Mouse (Mus musculus): ENCODE results near the gene Itk. TPM values are rescaled to one million over a fixed set of nuclear protein-coding genes. Genes with fewer than 3 reads are reported as not detected.

Gene Itk
- polyA plus RNA-seq, 1 experiment, result not detected

- no peak overlapping the region for H3K4me3 ChIP-seq (ENCODE audit: insufficient read depth, low read depth, low read length)
- H3K27ac ChIP-seq (replicated peaks; ENCODE audit: low read depth, low read length), result no peak overlapping the region
- no peaks in the 10 kb centered on the region for H3K4me1 ChIP-seq (ENCODE audit: control insufficient read depth, insufficient read depth, insufficient read length, low read length)
Observed at GRCm38 (mm10) chr11:46294390-46294789, 94.9 kb downstream of the Itk start.

DNA sequence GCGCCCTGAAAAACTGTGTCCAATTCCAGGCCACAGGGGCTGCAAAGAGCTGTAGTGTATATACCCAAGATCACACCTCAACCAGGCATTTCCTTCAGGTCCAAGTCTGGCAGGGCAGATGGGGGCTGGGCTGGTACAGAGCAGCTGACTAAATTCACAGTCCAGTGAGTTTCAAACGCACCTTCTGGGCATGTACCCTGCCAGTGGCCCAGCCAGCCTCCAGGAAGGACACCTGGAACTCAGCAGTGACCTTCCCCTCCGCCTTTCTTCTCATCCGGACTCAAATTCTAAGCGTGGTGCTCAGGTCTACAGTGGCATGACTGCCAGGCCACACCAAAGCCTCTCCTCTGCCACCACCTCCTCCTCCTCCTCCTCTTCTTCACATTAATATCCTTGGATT, 95.8 kb downstream of the Itk start:
- Histone ChIP-seq H3K27ac (replicated peaks; ENCODE audit: low read depth, low read length) (no peak overlapping the region), H3K4me3 (ENCODE audit: insufficient read depth, low read depth, low read length) (no peak overlapping the region), H3K4me1 (ENCODE audit: control insufficient read depth, insufficient read depth, insufficient read length, low read length) (no peaks in the 10 kb centered on the region)

- no peaks in the 10 kb centered on the region for H3K4me1 ChIP-seq (ENCODE audit: control insufficient read depth, insufficient read depth, insufficient read length, low read length)
- H3K27ac ChIP-seq (replicated peaks; ENCODE audit: low read depth, low read length), result no peak overlapping the region
- no peak overlapping the region for H3K4me3 ChIP-seq (ENCODE audit: insufficient read depth, low read depth, low read length)
Observed at GRCm38 (mm10) chr11:46290988-46291405, 98.3 kb downstream of the Itk start.

- H3K4me3 ChIP-seq (ENCODE audit: insufficient read depth, low read depth, low read length), result no peak overlapping the region
- H3K4me1 ChIP-seq (ENCODE audit: control insufficient read depth, insufficient read depth, insufficient read length, low read length), result no peaks in the 10 kb centered on the region
- no peak overlapping the region for H3K27ac ChIP-seq (replicated peaks; ENCODE audit: low read depth, low read length)
Observed at GRCm38 (mm10) chr11:46289561-46289960, 99.8 kb downstream of the Itk start.

- Histone ChIP-seq H3K27ac (replicated peaks; ENCODE audit: low read depth, low read length) (no peak overlapping the region), H3K4me1 (ENCODE audit: control insufficient read depth, insufficient read depth, insufficient read length, low read length) (no peaks in the 10 kb centered on the region), H3K4me3 (ENCODE audit: insufficient read depth, low read depth, low read length) (no peak overlapping the region)
Observed at GRCm38 (mm10) chr11:46289022-46289421, 100.3 kb downstream of the Itk start.

- Histone ChIP-seq H3K4me3 (ENCODE audit: insufficient read depth, low read depth, low read length) (no peak overlapping the region), H3K4me1 (ENCODE audit: control insufficient read depth, insufficient read depth, insufficient read length, low read length) (no peaks in the 10 kb centered on the region), H3K27ac (replicated peaks; ENCODE audit: low read depth, low read length) (no peak overlapping the region)
Observed at GRCm38 (mm10) chr11:46288091-46288490, 101.2 kb downstream of the Itk start.

- no peak overlapping the region for H3K27ac ChIP-seq (replicated peaks; ENCODE audit: low read depth, low read length)
- H3K4me1 ChIP-seq (ENCODE audit: control insufficient read depth, insufficient read depth, insufficient read length, low read length), result no peaks in the 10 kb centered on the region
- no peak overlapping the region for H3K4me3 ChIP-seq (ENCODE audit: insufficient read depth, low read depth, low read length)
Observed at GRCm38 (mm10) chr11:46286803-46287202, 102.5 kb downstream of the Itk start.

- Histone ChIP-seq H3K4me1 (ENCODE audit: control insufficient read depth, insufficient read depth, insufficient read length, low read length) (no peaks in the 10 kb centered on the region), H3K27ac (replicated peaks; ENCODE audit: low read depth, low read length) (no peak overlapping the region), H3K4me3 (ENCODE audit: insufficient read depth, low read depth, low read length) (no peak overlapping the region)
Observed at GRCm38 (mm10) chr11:46283800-46284199, 105.5 kb downstream of the Itk start.

DNA sequence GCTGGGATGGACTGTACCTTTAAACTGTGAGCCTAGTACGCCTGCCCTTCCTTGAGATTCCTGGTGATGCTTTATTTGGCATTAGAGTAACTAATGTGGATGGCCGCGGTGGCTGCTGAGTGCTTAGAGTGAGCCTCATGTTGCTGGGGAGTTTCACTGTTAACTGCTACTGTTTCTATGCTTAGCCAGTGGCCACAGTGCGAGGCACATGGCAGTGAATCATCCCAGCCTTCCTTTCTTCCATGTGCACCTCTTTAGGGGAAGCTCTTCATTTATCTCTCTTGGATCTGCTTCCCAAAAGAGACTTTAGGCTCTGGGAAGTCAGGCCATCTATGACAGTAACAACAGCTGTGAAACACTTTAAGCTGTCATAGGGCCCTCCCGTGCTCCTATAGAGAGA, 106.7 kb downstream of the Itk start:
- H3K27ac ChIP-seq (replicated peaks; ENCODE audit: low read depth, low read length), result no peak overlapping the region
- H3K4me1 ChIP-seq (ENCODE audit: control insufficient read depth, insufficient read depth, insufficient read length, low read length), result no peaks in the 10 kb centered on the region
- H3K4me3 ChIP-seq (ENCODE audit: insufficient read depth, low read depth, low read length), result no peak overlapping the region

DNA sequence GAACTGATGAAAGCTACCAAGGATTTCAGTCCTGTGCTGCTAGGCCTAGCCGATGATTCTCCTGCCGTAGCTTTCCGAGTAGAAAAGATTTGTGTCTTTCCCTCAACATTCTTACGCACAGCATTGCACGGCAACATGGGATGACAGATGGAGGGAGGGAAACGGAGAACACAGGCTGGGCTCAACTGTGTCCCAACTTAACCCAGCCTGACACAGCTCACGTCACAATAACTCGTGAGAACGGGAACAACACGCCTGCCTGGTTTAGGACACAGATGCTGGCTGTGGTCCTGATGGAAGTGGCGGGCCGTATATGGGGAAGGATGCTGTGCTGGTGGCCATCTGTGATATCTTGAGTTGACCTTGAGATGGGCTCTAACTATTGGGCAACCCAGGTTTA, 110.6 kb downstream of the Itk start:
- no peak overlapping the region for H3K4me3 ChIP-seq (ENCODE audit: insufficient read depth, low read depth, low read length)
- no peak overlapping the region for H3K27ac ChIP-seq (replicated peaks; ENCODE audit: low read depth, low read length)
- no peaks in the 10 kb centered on the region for H3K4me1 ChIP-seq (ENCODE audit: control insufficient read depth, insufficient read depth, insufficient read length, low read length)

DNA sequence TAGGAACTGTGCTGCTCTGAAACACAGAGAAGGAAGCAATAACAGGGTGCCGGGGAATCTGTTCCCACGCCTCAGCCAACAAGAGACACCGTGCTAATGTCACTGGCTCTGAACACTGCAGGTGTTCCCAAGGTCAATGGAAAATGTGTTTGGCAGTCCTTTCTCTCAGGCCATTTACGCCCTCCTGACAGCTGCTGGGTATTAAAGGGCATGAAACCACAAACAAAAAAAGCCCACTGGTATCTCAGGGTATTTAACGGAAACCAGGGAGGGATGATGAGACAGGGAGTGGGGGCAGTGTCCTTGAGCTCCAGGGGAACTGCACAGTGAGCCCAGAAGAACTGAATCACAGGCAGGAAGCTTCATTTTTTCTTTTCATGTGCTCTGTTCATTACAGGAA, 111.2 kb downstream of the Itk start:
- Histone ChIP-seq H3K4me1 (ENCODE audit: control insufficient read depth, insufficient read depth, insufficient read length, low read length) (no peaks in the 10 kb centered on the region), H3K27ac (replicated peaks; ENCODE audit: low read depth, low read length) (no peak overlapping the region), H3K4me3 (ENCODE audit: insufficient read depth, low read depth, low read length) (no peak overlapping the region)

DNA sequence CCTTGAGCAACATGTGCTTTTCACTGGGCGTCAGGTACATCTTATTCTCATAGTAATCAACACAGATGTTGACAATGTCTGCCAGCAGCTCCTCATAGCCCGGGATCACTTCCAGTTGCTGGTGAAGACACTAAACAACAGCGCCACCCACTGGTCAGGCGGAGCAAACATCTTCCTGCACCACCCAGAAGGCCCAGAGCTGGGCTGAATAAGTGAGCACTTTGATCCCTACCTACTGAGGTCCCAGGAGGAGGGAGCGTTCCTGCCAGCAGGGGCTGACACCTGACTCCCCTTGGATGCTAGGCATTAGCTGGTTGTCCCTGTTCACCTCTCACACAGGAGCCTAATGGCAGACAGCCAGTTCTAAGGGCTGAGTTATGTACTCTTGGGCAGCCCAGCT, 112.5 kb downstream of the Itk start:
- Histone ChIP-seq H3K4me3 (ENCODE audit: insufficient read depth, low read depth, low read length) (no peak overlapping the region), H3K27ac (replicated peaks; ENCODE audit: low read depth, low read length) (no peak overlapping the region), H3K4me1 (ENCODE audit: control insufficient read depth, insufficient read depth, insufficient read length, low read length) (no peaks in the 10 kb centered on the region)

DNA sequence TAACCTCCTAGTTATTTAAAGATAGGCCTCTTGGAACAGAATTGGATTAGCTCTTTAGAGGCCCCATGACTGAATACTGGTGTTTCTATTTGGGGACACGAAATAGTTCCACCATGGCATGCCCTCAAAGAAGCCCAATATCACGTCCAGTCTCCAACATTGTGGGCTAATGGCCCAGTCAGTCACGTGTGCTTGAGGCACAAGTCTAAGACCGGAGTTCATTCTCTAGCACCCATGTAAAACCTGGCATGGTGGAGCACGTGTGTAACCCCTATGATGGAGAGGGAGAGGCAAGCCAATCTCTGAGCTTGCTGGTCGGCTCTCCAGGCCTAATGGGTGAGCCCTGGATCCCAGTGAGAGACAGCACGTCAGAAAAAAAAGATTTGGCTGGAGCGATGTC, 113.1 kb downstream of the Itk start:
- H3K27ac ChIP-seq (replicated peaks; ENCODE audit: low read depth, low read length), result no peak overlapping the region
- no peak overlapping the region for H3K4me3 ChIP-seq (ENCODE audit: insufficient read depth, low read depth, low read length)
- no peaks in the 10 kb centered on the region for H3K4me1 ChIP-seq (ENCODE audit: control insufficient read depth, insufficient read depth, insufficient read length, low read length)

DNA sequence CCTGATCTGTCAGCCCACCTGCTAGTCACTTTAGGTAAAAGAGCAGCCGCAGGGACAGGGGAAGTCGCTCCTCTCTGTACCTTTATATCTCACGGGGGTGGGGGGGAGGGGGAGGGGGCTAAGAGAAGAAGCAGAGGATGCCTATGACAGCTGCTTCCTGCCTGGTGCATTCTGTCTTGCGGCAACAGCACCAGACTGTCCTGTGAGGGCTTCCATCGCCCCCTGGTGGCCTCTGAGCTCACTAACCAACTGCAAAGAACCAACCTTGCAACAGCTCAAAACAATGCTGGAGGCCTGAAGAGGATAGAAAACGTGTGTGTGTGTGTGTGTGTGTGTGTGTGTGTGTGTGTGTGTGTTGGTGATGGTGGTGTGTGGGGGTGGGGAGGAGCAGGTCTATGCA, 114.0 kb downstream of the Itk start:
- no peak overlapping the region for H3K27ac ChIP-seq (replicated peaks; ENCODE audit: low read depth, low read length)
- no peak overlapping the region for H3K4me3 ChIP-seq (ENCODE audit: insufficient read depth, low read depth, low read length)
- no peaks in the 10 kb centered on the region for H3K4me1 ChIP-seq (ENCODE audit: control insufficient read depth, insufficient read depth, insufficient read length, low read length)

All from brown adipose tissue, adult 24 weeks (tissue).